Mouse (Mus musculus) neural tube, embryonic 12.5 days (tissue): Measurements from ENCODE around the gene Rnasel. TPM values are rescaled to one million over a fixed set of nuclear protein-coding genes. Genes with fewer than 3 reads are reported as not detected.

ENCODE experiments used
- ATAC-seq: fragments of 200-750 bp; cut with Nextera tagmentation; 2 replicates; pipeline ENCODE4 v1.8.0; 2017; ENCODE audit warnings: low read depth, mild to moderate bottlenecking, moderate TSS enrichment, moderate library complexity; ENCODE audit not compliant: low FRiP score
- H3K27ac ChIP-seq: fragments of 300-500 bp; sonication (generic); 2 replicates; pipeline ENCODE4 v1.5.1; 2016
- H3K27me3 ChIP-seq: fragments of 300-500 bp; sonication (generic); replicated peaks from 2 replicates; pipeline ENCODE4 v1.6.1; 2016; ENCODE audit warnings: mild to moderate bottlenecking
- H3K36me3 ChIP-seq: fragments of 300-500 bp; sonication (generic); 2 replicates; pipeline ENCODE4 v1.6.1; 2016; ENCODE audit warnings: mild to moderate bottlenecking
- H3K4me1 ChIP-seq: fragments of 300-500 bp; sonication (generic); 2 replicates; pipeline ENCODE4 v1.6.1; 2016
- H3K4me2 ChIP-seq: fragments of 300-500 bp; sonication (generic); replicated peaks from 2 replicates; pipeline ENCODE4 v1.6.1; 2016; ENCODE audit warnings: mild to moderate bottlenecking
- H3K4me3 ChIP-seq: fragments of 300-500 bp; sonication (generic); 2 replicates; pipeline ENCODE4 v1.5.1; 2016
- H3K9ac ChIP-seq: fragments of 300-500 bp; sonication (generic); 2 replicates; pipeline ENCODE4 v1.6.1; 2016; ENCODE audit warnings: mild to moderate bottlenecking
- H3K9me3 ChIP-seq: fragments of 300-500 bp; sonication (generic); 2 replicates; pipeline ENCODE4 v1.6.1; 2016; ENCODE audit warnings: mild to moderate bottlenecking
- WGBS: fragments of 180-500 bp; shearing (Covaris S2); methylation state at CpG from one replicate; pipeline ENCODE4 v1.1.7; 2016; 5-methylcytosine and 5-hydroxymethylcytosine counted together
- polyA plus RNA-seq: library from polyadenylated mRNA; unstranded; fragments of >200 nt; fragmentation: Nextera tagmentation; extraction: Ambion mirVana; gene quantifications from 2 replicates; pipeline ENCODE4 v1.2.1, GENCODE M21; 2016

Rnasel gene
- polyA plus RNA-seq, 1 experiment from 2014 or later, result 35.6 TPM

- Histone ChIP-seq H3K9me3 (no peaks in the 10 kb centered on the region), H3K27me3 (no peaks in the 10 kb centered on the region), H3K36me3 (no peaks in the 10 kb centered on the region), H3K4me1 (no peaks in the 10 kb centered on the region), H3K4me2 (no peak overlapping the region), H3K4me3 (no peak overlapping the region), H3K9ac (no peak overlapping the region), H3K27ac (no peak overlapping the region)
- no peak for ATAC-seq
- WGBS, result 96% methylated on average over 2 of the region's 2 CpGs
These were observed 36.6 kb upstream of the Rnasel start for GRCm38 (mm10) chr1:153712633-153713032.

GRCm38 (mm10) chr1:153717990-153718389 lies 31.2 kb upstream of the Rnasel start:
- no peaks in the 10 kb centered on the region for H3K9me3 ChIP-seq
- no peaks in the 10 kb centered on the region for H3K36me3 ChIP-seq
- no peak overlapping the region for H3K27ac ChIP-seq
- H3K27me3 ChIP-seq, result no peaks in the 10 kb centered on the region
- WGBS, result 93% methylated on average over 1 of the region's 1 CpGs
- no peak for ATAC-seq
- H3K9ac ChIP-seq, result no peak overlapping the region
- H3K4me1 ChIP-seq, result no peaks in the 10 kb centered on the region
- H3K4me3 ChIP-seq, result no peak overlapping the region
- H3K4me2 ChIP-seq, result no peak overlapping the region

GRCm38 (mm10) chr1:153720935-153721334 lies 28.3 kb upstream of the Rnasel start:
- H3K4me2 ChIP-seq, result no peak overlapping the region
- H3K9ac ChIP-seq, result no peak overlapping the region
- H3K4me3 ChIP-seq, result no peak overlapping the region
- H3K27me3 ChIP-seq, result no peaks in the 10 kb centered on the region
- no peaks in the 10 kb centered on the region for H3K4me1 ChIP-seq
- no peaks in the 10 kb centered on the region for H3K36me3 ChIP-seq
- no peaks in the 10 kb centered on the region for H3K9me3 ChIP-seq
- no peak for ATAC-seq
- WGBS, result 86% methylated on average over 7 of the region's 7 CpGs
- no peak overlapping the region for H3K27ac ChIP-seq

- no peak overlapping the region for H3K4me2 ChIP-seq
- H3K4me3 ChIP-seq, result no peak overlapping the region
- H3K4me1 ChIP-seq, result no peaks in the 10 kb centered on the region
- no peak overlapping the region for H3K27ac ChIP-seq
- ATAC-seq, result no peak
- no peaks in the 10 kb centered on the region for H3K36me3 ChIP-seq
- no peak overlapping the region for H3K9ac ChIP-seq
- WGBS, result 88% methylated on average over 9 of the region's 9 CpGs
- no peaks in the 10 kb centered on the region for H3K9me3 ChIP-seq
- H3K27me3 ChIP-seq, result no peaks in the 10 kb centered on the region
These were observed 27.5 kb upstream of the Rnasel start for GRCm38 (mm10) chr1:153721565-153722310.

- no peak overlapping the region for H3K4me3 ChIP-seq
- ATAC-seq, result no peak
- no peak overlapping the region for H3K27ac ChIP-seq
- WGBS, result 78% methylated on average over 9 of the region's 9 CpGs
- no peak overlapping the region for H3K4me2 ChIP-seq
- no peaks in the 10 kb centered on the region for H3K27me3 ChIP-seq
- H3K36me3 ChIP-seq, result no peaks in the 10 kb centered on the region
- no peak overlapping the region for H3K9ac ChIP-seq
- H3K4me1 ChIP-seq, result no peaks in the 10 kb centered on the region
- no peaks in the 10 kb centered on the region for H3K9me3 ChIP-seq
These were observed 25.8 kb upstream of the Rnasel start for GRCm38 (mm10) chr1:153723426-153723825.

- Histone ChIP-seq H3K4me2 (no peak overlapping the region), H3K27me3 (no peaks in the 10 kb centered on the region), H3K4me3 (no peak overlapping the region), H3K36me3 (no peaks in the 10 kb centered on the region), H3K4me1 (peaks cover 8% of the 10 kb centered on the region; the same call in 1 of the 2 replicates), H3K27ac (no peak overlapping the region), H3K9ac (no peak overlapping the region), H3K9me3 (no peaks in the 10 kb centered on the region)
- 80% methylated on average over 16 of the region's 16 CpGs for WGBS
- ATAC-seq, result no peak
These were observed 22.6 kb upstream of the Rnasel start for GRCm38 (mm10) chr1:153726636-153727035.

GRCm38 (mm10) chr1:153729806-153730205 lies 19.4 kb upstream of the Rnasel start:
- WGBS, result 82% methylated on average over 2 of the region's 2 CpGs
- Histone ChIP-seq H3K4me3 (no peak overlapping the region), H3K36me3 (no peaks in the 10 kb centered on the region), H3K27me3 (no peaks in the 10 kb centered on the region), H3K9me3 (no peaks in the 10 kb centered on the region), H3K9ac (no peak overlapping the region), H3K27ac (no peak overlapping the region), H3K4me1 (peaks cover 29% of the 10 kb centered on the region), H3K4me2 (no peak overlapping the region)
- no peak for ATAC-seq

GRCm38 (mm10) chr1:153730671-153731070 lies 18.6 kb upstream of the Rnasel start:
- H3K9me3 ChIP-seq, result no peaks in the 10 kb centered on the region
- WGBS, result 59% methylated on average over 3 of the region's 3 CpGs
- H3K36me3 ChIP-seq, result no peaks in the 10 kb centered on the region
- no peak for ATAC-seq
- H3K4me2 ChIP-seq, result no peak overlapping the region
- H3K4me1 ChIP-seq, result peaks cover 29% of the 10 kb centered on the region
- no peak overlapping the region for H3K27ac ChIP-seq
- H3K4me3 ChIP-seq, result no peak overlapping the region
- H3K9ac ChIP-seq, result no peak overlapping the region
- no peaks in the 10 kb centered on the region for H3K27me3 ChIP-seq

GRCm38 (mm10) chr1:153733181-153733580 lies 16.0 kb upstream of the Rnasel start:
- Histone ChIP-seq H3K9ac (no peak overlapping the region; the same call in 1 of the 2 replicates), H3K27me3 (no peaks in the 10 kb centered on the region), H3K27ac (no peak overlapping the region), H3K4me1 (peaks cover 44% of the 10 kb centered on the region), H3K4me3 (no peak overlapping the region), H3K36me3 (no peaks in the 10 kb centered on the region), H3K4me2 (no peak overlapping the region), H3K9me3 (no peaks in the 10 kb centered on the region)
- WGBS, result 24% methylated on average over 9 of the region's 9 CpGs
- peak; percentile 67 for ATAC-seq

GRCm38 (mm10) chr1:153734866-153735265 lies 14.4 kb upstream of the Rnasel start:
- no peak overlapping the region for H3K9ac ChIP-seq
- 86% methylated on average over 4 of the region's 4 CpGs for WGBS
- no peaks in the 10 kb centered on the region for H3K36me3 ChIP-seq
- no peaks in the 10 kb centered on the region for H3K9me3 ChIP-seq
- 0 out of 2 replicates have a peak, but pooled peaks cover 3% of the 10 kb centered on the region for H3K27me3 ChIP-seq
- ATAC-seq, result no peak
- no peak overlapping the region for H3K4me3 ChIP-seq
- H3K27ac ChIP-seq, result no peak overlapping the region
- H3K4me2 ChIP-seq, result no peak overlapping the region
- peaks cover 49% of the 10 kb centered on the region for H3K4me1 ChIP-seq

GRCm38 (mm10) chr1:153736096-153736495 lies 13.1 kb upstream of the Rnasel start:
- H3K27me3 ChIP-seq, result 0 out of 2 replicates have a peak, but pooled peaks cover 3% of the 10 kb centered on the region
- no peak for ATAC-seq
- no peaks in the 10 kb centered on the region for H3K9me3 ChIP-seq
- H3K36me3 ChIP-seq, result no peaks in the 10 kb centered on the region
- H3K4me3 ChIP-seq, result no peak overlapping the region
- 84% methylated on average over 6 of the region's 6 CpGs for WGBS
- no peak overlapping the region for H3K4me2 ChIP-seq
- H3K4me1 ChIP-seq, result peaks cover 47% of the 10 kb centered on the region
- H3K27ac ChIP-seq, result no peak overlapping the region
- no peak overlapping the region for H3K9ac ChIP-seq

GRCm38 (mm10) chr1:153737101-153738085 lies 11.8 kb upstream of the Rnasel start:
- ATAC-seq, result 0 out of 2 replicates have a peak, but pooled peaks have one; percentile 13
- WGBS, result 32% methylated on average over 9 of the region's 9 CpGs
- Histone ChIP-seq H3K9me3 (no peaks in the 10 kb centered on the region), H3K27ac (no peak overlapping the region), H3K4me1 (peaks cover 44% of the 10 kb centered on the region), H3K27me3 (0 out of 2 replicates have a peak, but pooled peaks cover 3% of the 10 kb centered on the region), H3K36me3 (no peaks in the 10 kb centered on the region), H3K9ac (no peak overlapping the region), H3K4me2 (no peak overlapping the region), H3K4me3 (no peak overlapping the region)
